Mouse (Mus musculus) heart, adult 8-10 months (tissue): ENCODE results near the gene C2cd4d. TPM values are rescaled to one million over a fixed set of nuclear protein-coding genes. Genes with fewer than 3 reads are reported as not detected.

Experiments used
- DNase-seq: peaks from one replicate; pipeline ENCODE4 v3.0.0; 2022; ENCODE audit warnings: low spot score
- total RNA-seq, 4 experiments: library from RNA; stranded (reverse); gene quantifications; 2 replicates each; pipeline ENCODE4 v1.2.4; 2022

The C2cd4d gene
- under 1 TPM in 2 of 4 experiments, not detected in 2; 0.31 to 0.46 TPM for total RNA-seq

DNA sequence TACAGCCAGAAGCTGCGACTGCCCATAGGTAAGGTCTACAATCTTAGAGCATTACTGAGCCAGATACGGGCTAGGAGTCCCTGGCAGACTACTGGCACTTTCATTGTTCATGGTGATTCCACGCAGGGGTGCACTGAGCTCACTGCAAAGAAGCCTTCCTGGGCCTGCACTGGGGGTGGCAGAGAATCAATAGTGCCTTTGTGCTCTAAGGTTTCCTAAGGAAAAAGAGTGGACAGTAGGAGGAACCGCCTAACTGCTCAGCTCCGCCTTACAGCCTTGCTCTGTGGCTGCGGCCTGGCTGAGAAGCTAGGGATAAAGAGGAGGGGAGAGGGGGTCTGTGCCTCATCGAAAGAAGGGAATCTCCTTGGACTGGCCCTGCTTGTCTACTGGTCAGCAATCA lies at the start of gene C2cd4d:
TSS of gene C2cd4d (plus strand) at position 301 of the 400 bp plus-strand sequence.
- no peak for DNase-seq

DNA sequence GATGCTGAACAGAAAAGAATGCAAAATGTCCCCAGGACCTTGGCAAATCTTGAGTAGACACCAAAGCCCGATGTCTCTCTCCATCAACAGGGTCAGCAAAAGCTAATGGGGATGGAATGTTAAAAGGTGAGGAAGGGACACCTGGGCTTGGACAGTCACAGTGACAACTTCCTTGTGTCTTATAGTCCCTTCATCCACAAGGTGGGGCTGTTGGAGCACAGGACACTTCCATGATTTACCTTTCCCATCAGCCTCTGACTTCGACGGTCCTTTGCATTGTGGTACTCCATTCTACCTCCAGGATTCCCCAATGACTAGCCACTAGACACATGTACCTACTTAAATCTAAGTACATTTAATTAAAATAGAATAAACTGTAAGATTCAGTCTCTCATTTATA lies 33.6 kb upstream of the C2cd4d start:
- no peak for DNase-seq

DNA sequence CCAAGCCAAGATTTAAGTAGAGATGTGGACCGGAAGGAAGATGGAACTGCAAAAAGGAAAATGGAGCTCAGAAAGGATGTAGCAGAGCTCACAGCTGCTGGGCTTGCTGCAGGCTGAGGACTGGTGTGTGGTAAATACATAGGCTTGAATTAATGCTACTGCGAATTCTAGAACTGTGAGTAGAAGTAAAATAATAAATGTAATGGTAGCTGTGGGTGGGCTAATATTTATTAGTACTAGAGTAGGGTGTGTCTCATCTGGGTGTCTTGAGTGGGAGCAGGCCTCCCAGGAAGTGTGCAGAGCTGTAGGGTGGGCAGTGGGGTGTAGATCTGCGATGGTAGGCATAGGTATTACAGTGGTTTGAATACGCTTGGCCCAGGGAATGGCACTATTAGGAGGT lies 27.8 kb upstream of the C2cd4d start:
- DNase-seq, result no peak

DNA sequence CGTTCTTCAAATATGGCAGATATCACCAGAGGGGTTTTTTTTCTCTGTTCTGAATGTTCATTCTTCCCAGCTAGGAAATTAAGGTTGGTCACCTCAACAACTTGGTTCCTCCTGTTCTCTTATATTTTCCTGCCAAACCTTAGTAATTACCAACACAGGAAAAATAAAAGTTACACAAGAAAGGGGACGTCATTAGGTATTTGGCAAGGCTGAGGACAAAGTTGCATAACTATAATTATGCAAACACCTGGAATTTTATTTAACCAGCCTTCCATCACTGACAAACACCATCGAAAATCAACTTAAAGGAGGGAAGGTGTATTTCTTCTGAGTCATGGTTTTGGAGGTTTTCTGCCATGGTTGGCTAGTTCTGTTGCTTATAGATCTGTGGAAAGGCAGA lies 23.7 kb upstream of the C2cd4d start:
- DNase-seq, result no peak

DNA sequence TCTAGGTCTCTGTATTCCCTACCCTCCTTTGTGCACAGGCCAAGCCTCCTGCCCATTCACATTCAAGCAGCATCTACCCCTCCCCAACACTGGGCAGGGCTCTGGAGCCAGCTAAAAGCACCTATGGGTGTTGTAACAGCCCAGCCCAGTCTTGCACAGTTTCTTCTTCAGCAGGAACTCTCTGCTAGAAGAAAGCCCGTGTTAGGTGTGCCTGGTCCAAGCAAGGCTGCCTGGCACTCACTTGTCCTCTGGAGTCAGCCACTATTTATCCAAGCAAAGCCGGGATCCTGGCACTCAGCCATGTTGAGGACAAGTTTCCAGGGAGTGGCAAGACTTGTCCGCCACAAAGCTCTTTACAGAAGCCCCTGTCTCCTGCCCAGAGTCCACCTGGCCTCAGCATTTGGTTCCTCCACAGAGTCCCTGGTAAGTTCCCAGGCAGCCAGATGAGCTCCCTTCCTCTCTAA lies 20.2 kb upstream of the C2cd4d start, which contains the start of gene Them5:
TSS of gene Them5 (plus strand) at position 141 of the 464 bp plus-strand sequence.
- DNase-seq, result no peak

DNA sequence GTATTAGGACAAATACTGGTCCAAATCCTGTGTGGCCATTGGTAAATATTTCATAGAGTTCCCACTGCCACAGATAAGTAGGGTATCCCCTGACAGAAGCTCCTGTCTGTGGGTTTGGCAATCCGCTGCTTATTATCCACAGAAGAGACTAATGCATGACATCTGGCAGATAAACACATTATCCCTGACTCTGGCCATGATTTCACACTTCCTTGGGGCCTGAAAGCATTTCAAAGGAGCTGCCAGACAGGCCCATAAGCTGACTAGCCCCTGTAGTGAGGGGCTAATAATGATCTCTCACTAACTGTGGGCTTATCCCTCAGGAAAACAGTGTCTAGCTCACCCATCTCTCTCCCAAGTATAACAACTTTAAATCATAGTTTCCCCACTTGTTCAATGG lies 19.7 kb upstream of the C2cd4d start:
- no peak for DNase-seq

DNA sequence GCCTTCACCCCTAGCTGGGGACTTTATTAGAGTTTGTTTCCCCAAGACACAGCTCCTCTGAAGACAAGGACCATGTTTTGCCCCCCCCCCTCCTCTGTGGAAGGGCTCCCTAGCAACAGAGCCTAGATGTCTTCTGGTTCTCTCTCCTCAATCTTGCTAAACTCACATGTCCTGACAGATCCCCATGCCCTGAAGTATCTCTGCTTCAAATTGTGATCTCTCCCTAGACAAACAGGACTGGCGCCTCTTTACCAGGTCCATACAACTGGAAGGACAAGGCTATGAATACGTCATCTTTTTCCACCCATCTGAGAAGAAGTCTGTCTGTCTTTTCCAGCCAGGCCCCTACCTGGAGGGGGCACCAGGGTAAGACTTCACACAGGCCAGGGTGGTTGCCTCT lies 18.1 kb upstream of the C2cd4d start:
- no peak for DNase-seq

DNA sequence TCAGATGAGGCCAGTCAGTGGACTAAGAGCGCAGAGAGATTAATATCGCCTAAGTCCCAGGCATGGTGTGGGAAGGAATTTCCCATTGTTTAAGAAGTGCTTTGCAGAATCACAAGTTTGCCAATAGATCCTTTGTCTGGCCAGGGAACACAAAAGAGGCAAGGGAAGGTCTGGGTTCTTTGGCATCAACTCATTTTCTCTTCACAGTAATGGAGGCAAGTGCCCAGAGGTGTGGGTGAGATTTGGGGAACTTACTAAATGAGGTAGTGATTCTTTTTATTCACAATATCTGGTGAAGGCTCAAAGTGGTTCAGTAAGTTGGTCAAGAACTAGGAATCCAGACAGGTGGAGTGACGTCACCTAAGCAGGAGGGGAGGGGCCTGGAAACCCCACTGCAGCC lies 17.3 kb upstream of the C2cd4d start:
- no peak for DNase-seq

DNA sequence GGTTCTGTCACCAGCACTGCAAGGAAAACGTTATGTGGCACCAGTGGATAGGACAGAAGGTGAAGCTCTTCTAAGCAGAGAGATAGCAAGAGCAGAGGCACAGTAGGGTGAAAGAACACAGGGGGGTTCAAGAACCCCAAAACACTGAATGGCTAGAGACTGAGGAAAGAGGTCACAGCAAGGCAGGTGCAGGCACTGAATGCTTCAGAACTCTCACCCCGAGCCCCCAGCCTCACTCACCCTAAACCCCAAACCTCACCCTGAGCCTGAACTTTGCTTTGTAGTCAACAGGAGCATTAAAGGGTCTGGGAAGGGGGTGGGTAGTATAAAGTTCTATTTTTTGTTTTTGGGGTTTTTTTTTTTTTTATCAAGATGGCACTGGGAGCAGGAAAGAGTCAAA lies 14.1 kb upstream of the C2cd4d start:
- DNase-seq, result no peak

DNA sequence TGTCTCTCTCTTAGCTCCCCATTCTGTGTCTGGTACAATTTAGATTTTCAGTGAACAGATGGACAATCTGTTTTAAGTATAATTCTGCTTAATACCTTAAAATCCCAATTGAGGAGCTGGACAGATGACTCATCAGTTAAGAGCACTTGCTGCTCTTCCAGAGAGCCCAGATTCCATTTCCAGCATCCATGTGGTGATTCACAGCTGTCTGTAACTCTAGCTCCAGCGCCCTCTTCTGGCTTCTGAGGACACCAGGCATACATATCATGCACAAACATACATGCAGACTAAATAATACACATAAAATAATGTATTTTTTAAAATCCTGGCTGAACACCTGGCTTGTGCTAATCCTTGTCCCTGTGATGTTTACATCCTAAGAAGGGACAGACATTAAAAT lies 1.4 kb upstream of the C2cd4d start:
- no peak for DNase-seq

DNA sequence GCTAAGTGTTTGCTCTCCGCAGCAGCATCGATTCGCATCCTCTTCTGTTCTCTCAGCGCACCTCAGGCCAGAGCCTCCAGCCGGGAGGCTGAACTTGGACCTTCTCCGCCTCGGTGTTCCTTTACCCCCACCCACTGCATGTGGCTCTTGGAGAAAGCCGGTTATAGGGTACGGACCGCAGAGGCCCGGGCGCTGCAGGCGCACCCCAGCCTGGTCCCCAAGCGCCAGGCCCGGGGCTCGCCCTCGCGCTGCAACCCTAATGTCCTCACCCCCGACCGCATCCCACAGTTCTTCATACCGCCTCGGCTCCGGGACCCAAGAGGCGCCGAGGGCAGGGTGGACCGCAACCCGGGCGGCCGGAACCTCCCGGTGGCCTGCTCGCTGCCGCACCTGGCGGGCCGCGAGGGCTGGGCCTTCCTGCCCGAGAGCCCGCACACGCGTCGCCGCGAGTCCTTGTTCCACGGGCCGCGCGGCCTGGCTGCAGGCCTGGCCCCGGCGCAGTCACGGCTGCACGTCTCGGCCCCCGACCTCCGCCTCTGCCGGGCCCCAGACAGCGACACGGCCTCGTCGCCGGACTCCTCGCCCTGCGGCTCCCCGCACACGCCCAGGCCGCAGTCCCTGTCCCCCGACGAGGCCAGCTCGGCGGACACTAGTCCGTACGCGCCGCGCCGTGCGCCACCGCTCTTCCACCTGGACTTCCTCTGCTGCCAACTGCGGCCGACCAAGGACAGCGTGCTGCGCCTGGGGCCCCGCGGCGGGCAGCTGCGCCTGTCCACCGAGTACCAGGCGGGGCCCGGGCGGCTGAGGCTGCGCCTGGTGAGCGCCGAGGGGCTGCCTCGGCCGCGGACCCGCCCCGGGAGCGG lies 1.3 kb downstream of the C2cd4d start:
- no peak for DNase-seq

DNA sequence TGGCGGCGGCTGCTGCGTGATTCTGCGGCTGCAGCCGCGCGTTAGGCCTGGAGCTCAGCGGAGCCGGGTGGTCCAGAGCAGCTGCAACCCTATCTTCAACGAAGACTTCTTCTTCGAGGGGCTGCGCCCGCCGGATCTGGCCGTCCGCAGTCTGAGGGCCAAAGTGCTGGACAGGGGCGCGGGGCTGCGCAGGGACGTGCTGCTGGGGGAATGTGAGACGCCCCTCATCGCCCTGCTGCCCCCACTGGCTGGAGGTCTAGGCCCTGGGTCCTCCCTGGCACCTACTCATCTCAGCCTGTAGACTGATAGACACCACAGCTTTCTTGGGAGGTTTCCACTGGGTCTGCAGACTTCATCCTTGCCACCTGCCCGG lies 1.9 kb downstream of the C2cd4d start:
- no peak for DNase-seq

DNA sequence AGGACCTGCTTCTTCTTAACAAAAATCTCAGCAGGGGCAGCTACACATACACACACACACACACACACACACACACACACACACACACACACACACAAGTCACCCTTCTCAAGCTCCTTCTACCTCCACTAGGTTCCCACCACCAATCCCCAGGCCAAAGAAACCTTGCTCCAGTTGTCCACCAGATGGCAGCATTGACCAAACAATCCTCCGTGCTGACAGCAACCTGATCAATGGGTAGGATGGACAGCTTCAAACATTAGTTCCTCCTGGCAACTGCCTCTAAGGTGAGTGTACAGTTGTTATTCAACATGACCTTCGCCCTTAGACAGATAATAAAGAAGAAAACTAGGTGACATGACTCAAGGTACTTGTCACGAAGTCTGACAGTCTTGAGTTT lies 4.5 kb downstream of the C2cd4d start:
- DNase-seq, result peak; percentile 77

DNA sequence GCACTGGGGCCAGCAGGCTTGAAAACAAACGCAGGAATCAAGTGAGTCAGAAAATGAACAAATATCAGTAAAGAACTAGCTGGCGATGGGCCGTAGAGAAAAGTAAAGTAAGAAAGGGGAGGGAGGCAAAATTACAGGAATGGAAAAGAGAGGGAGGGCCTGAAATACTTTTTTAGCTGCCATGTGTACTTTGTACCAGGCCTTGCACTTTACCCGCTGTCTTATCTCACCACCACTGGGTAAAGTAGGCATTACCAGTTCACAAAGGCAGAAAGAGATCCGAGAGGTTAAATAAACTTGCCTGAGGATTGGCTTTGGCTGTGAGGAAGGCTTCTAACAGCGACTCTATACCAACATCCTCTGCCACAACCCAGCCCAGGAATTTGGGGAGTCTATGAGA lies 5.3 kb downstream of the C2cd4d start:
- DNase-seq, result no peak

DNA sequence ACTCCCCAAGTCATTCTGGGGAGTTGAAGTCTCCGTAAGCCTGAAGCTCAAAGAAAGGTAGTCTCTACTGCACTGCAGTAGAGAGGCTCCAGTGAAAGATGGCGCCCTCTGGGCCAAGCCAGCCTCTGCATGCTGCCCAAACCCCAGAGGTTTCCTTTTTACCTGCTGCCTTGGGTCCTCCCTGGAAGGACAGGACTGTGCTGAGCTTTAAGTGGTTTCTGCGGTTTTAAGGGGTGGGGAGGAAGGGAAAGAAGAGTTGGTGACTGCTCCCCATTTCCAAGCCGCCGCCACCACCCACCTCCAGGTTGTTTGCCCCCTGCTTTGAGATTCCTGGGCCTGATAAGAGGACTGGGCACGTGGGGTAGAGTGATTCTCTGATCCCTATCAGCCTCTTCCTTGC lies 6.4 kb downstream of the C2cd4d start:
- DNase-seq, result no peak

DNA sequence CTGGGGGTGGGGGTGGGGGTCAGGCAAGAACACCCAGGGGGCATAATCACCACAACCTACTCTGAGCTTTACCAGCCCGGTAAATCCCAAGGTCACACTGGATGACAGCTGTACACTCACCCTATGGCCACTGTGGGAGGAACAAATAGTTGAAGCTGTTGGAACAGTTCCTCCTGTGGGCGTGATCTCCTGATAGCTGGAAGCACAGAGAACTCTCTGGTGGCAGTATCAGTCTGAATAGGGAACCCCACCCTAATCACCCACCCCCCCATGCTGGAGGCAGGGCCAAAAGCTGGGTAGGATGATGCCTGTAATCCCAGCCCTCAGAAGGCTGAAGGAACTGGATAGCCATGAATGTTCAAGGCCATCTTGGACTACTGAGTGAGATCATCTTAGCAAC lies 7.5 kb downstream of the C2cd4d start:
- DNase-seq, result no peak

DNA sequence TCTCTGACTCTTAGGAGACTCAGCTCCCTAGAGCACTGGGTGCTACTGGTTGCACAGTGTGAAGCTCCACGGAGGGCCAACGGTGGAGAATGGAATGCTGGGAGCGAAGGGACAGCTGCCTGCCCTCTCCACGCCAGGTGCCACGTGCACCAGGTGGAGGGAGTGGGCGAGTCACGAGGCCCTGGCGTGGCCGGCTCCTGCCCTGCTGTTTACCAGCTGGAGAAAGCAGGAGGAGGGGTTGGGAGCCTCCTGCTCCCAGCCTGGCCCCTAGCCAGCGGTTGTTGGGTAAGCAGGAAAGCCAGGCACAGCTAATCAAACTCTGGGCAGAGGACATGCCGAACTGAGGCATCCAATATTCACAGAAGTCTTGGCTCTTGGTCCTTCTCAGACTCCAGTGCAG lies 9.4 kb downstream of the C2cd4d start:
- DNase-seq, result peak; percentile 69

DNA sequence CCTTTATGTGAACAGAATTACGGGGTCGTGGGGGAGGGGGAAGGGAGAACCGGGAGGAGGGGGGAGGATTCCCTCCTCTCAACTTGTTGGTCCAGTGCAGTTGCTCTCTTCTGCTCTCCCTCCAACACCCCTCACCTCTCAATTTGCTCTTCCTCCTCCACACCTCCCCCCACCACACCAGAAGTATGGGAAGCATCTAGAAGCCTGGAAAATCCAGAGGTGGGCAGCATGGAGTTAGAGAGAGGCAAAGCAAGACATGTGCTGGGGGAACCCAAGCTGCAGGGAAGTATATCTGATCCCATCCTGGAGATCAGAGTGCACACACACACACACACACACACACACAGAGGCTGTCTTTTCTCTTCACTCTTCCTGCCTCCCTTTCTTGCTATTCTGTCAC lies 9.8 kb downstream of the C2cd4d start:
- DNase-seq, result no peak

DNA sequence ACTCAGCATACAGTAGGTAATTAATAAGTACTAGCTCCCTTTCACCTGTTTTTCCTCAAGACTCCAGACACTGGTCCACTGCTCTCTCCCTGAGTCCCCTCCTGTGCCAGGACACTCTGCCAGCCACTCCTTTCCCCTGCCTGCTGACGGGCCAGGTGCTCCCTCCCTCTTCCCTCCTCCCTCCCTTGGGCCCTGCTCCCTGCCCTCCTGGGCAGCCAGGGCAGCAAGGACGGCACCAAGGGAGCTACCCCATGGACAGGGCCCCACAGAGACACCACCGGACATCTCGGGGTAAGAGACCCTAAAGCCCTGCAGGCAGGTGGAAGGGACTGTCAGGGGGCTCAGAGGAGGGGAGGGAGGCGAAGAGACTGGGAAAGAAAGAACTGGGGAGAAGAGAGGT lies 10.4 kb downstream of the C2cd4d start, which contains the start of gene Rorc:
TSS of gene Rorc (plus strand) at position 154 of the 400 bp plus-strand sequence.
- DNase-seq, result peak; percentile 42

DNA sequence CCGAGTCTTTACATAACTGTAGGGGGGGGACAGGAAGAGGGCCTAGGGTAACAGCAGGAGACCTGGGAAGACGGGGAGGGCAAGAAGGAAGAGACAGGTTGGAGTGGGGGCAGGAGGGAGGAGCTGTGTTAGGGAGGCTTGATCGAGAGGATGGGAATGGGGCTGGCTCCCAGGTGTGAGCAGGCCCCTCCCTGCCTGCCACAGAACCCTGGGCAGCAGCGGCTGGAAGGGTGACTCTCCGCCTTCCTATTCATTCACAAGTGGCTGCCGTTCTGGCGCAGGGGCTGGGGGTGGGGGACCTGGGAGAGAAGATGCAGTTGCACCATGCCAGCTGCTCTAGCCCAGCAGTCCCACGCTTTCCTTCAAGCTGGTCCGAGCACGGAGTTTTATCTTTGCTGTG lies 10.9 kb downstream of the C2cd4d start:
- no peak for DNase-seq

DNA sequence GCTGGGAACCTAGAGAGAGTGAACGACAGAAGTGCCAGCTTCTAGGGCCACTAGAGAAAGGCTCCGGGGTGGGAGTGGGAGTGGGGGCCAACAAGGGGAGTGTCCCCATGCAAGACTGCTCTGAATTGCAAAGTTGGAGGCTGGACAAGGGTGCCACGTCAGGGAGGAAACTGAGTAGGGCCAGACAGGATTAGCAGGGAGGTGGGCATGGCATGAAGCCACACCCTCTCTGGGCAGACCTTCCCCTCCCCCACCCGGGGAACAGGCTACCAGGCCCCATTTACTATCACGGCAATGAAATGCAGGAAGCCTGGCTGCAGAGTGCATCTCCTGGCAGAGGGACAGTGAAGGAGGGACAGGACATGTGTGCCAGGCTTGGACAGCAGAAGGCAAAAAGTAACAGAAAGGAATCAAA lies 11.4 kb downstream of the C2cd4d start:
- no peak for DNase-seq

DNA sequence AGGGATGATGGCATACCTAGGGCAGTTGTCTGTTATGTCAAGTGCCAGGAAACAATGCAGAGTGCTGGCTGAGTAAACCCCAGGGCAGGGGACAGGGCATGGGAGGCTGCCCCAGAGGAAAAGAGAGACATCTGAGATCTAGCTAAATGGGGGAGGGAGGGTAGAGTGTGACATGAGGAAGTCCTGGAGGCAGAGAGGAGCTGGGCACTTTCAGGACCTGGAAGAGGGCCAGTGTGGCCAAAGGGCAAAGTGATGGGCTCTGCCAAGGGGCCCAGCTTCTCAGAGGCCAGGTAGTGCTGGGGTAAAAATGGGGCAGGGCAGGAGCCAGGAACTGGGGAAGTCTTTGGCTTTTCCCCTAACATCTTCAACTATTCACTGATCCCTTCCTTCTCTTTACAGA lies 12.4 kb downstream of the C2cd4d start:
- DNase-seq, result no peak

DNA sequence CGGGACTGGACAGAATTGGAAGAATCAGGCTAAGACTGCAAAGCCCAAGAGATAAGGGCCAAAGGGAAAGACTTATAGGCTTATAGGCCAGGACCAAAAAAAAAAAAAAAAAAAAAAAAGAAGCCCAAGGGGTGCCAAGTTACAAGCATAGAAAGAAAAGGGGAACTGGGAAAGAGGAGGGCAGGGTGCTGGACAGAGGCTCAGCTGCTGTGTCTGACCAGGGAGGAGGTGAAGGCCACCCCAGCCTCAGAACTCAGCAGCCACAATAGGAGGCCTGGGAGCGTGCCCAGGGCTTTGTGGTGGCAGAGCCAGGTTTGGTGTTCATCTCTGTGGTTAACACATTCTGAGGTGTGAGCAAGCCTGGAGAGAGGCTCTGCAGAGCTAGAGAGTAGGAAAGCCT lies 12.9 kb downstream of the C2cd4d start:
- DNase-seq, result no peak

DNA sequence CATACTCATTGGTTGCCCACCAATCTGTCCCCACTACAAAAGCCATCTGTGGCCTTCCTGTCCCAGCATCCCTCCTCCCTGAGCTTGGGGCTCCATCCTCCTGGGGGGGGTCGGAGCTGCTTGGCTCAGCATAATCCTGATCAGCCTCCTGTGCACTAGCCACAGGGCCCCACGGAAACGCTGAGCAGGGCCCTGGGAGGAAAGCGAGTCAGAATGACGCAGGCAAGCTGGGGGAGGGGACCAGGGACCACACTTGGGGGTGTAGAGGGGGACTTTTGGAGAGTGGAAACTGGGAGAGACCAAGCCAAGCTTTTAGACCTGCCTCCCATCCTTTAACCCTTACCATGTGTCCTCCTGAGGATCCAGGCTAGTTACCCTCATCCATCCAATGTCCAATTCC lies 13.6 kb downstream of the C2cd4d start:
- no peak for DNase-seq
